Mouse (Mus musculus): ENCODE measurements around the gene Smyd1. TPM values are rescaled to one million over a fixed set of nuclear protein-coding genes. Genes with fewer than 3 reads are reported as not detected.

Gene Smyd1
- polyA plus RNA-seq, 1 experiment: 4.9 TPM

GRCm38 (mm10) chr6:71211917-71212316 lies 110.1 kb downstream of the Smyd1 start:
- no peaks in the 10 kb centered on the region for H3K36me3 ChIP-seq (ENCODE audit: control insufficient read depth, insufficient read depth, low read length)
- H3K27ac ChIP-seq (ENCODE audit: control insufficient read depth, insufficient read depth, low read depth, low read length): no peak overlapping the region
- H3K4me3 ChIP-seq (ENCODE audit: control insufficient read depth, low read depth, low read length): no peak overlapping the region
- H3K27me3 ChIP-seq (ENCODE audit: control insufficient read depth, insufficient read depth, low read length): no peaks in the 10 kb centered on the region
- TF ChIP-seq POLR2A (IDR thresholded peaks at IDR 0.05; ENCODE audit: control insufficient read depth, low read depth, low read length) (no peak), CTCF (IDR thresholded peaks at IDR 0.05; ENCODE audit: control insufficient read depth, insufficient read depth, insufficient replicate concordance, low read depth, low read length) (no peak)
- no peaks in the 10 kb centered on the region for H3K4me1 ChIP-seq (ENCODE audit: control insufficient read depth, insufficient read depth, low read length)

- H3K4me3 ChIP-seq (ENCODE audit: control insufficient read depth, low read depth, low read length): no peak overlapping the region
- H3K36me3 ChIP-seq (ENCODE audit: control insufficient read depth, insufficient read depth, low read length): no peaks in the 10 kb centered on the region
- TF ChIP-seq CTCF (IDR thresholded peaks at IDR 0.05; ENCODE audit: control insufficient read depth, insufficient read depth, insufficient replicate concordance, low read depth, low read length): no peak
- H3K27me3 ChIP-seq (ENCODE audit: control insufficient read depth, insufficient read depth, low read length): no peaks in the 10 kb centered on the region
- no peak overlapping the region for H3K27ac ChIP-seq (ENCODE audit: control insufficient read depth, insufficient read depth, low read depth, low read length)
- no peaks in the 10 kb centered on the region for H3K4me1 ChIP-seq (ENCODE audit: control insufficient read depth, insufficient read depth, low read length)
These were observed 113.3 kb downstream of the Smyd1 start for GRCm38 (mm10) chr6:71208691-71209090.

GRCm38 (mm10) chr6:71204166-71204565 lies 117.9 kb downstream of the Smyd1 start:
- H3K36me3 ChIP-seq (ENCODE audit: control insufficient read depth, insufficient read depth, low read length): no peaks in the 10 kb centered on the region
- H3K27me3 ChIP-seq (ENCODE audit: control insufficient read depth, insufficient read depth, low read length): no peaks in the 10 kb centered on the region
- H3K4me3 ChIP-seq (ENCODE audit: control insufficient read depth, low read depth, low read length): no peak overlapping the region
- no peak overlapping the region for H3K27ac ChIP-seq (ENCODE audit: control insufficient read depth, insufficient read depth, low read depth, low read length)
- no peaks in the 10 kb centered on the region for H3K4me1 ChIP-seq (ENCODE audit: control insufficient read depth, insufficient read depth, low read length)
- TF ChIP-seq POLR2A (IDR thresholded peaks at IDR 0.05; ENCODE audit: control insufficient read depth, low read depth, low read length) (no peak), CTCF (IDR thresholded peaks at IDR 0.05; ENCODE audit: control insufficient read depth, insufficient read depth, insufficient replicate concordance, low read depth, low read length) (no peak)

- H3K4me1 ChIP-seq (ENCODE audit: control insufficient read depth, insufficient read depth, low read length): no peaks in the 10 kb centered on the region
- TF ChIP-seq POLR2A (IDR thresholded peaks at IDR 0.05; ENCODE audit: control insufficient read depth, low read depth, low read length): no peak
- no peak for TF ChIP-seq CTCF (IDR thresholded peaks at IDR 0.05; ENCODE audit: control insufficient read depth, insufficient read depth, insufficient replicate concordance, low read depth, low read length)
- H3K4me3 ChIP-seq (ENCODE audit: control insufficient read depth, low read depth, low read length): no peak overlapping the region
- no peaks in the 10 kb centered on the region for H3K36me3 ChIP-seq (ENCODE audit: control insufficient read depth, insufficient read depth, low read length)
- H3K27ac ChIP-seq (ENCODE audit: control insufficient read depth, insufficient read depth, low read depth, low read length): no peak overlapping the region
- no peaks in the 10 kb centered on the region for H3K27me3 ChIP-seq (ENCODE audit: control insufficient read depth, insufficient read depth, low read length)
These were observed 118.4 kb downstream of the Smyd1 start for GRCm38 (mm10) chr6:71203674-71204073.

- H3K27me3 ChIP-seq (ENCODE audit: control insufficient read depth, insufficient read depth, low read length): no peaks in the 10 kb centered on the region
- no peaks in the 10 kb centered on the region for H3K4me1 ChIP-seq (ENCODE audit: control insufficient read depth, insufficient read depth, low read length)
- no peak overlapping the region for H3K4me3 ChIP-seq (ENCODE audit: control insufficient read depth, low read depth, low read length)
- no peak overlapping the region for H3K27ac ChIP-seq (ENCODE audit: control insufficient read depth, insufficient read depth, low read depth, low read length)
- TF ChIP-seq POLR2A (IDR thresholded peaks at IDR 0.05; ENCODE audit: control insufficient read depth, low read depth, low read length): no peak
- no peak for TF ChIP-seq CTCF (IDR thresholded peaks at IDR 0.05; ENCODE audit: control insufficient read depth, insufficient read depth, insufficient replicate concordance, low read depth, low read length)
- no peaks in the 10 kb centered on the region for H3K36me3 ChIP-seq (ENCODE audit: control insufficient read depth, insufficient read depth, low read length)
These were observed 120.1 kb downstream of the Smyd1 start for GRCm38 (mm10) chr6:71201925-71202324.

GRCm38 (mm10) chr6:71199612-71200011 lies 122.4 kb downstream of the Smyd1 start, which contains the start of gene Fabp1:
Fabp1 (plus strand) TSS chr6:71199827.
- H3K4me1 ChIP-seq (ENCODE audit: control insufficient read depth, insufficient read depth, low read length): no peaks in the 10 kb centered on the region
- no peak within 1 kb of the TSS for H3K27ac ChIP-seq (ENCODE audit: control insufficient read depth, insufficient read depth, low read depth, low read length)
- TF ChIP-seq POLR2A (IDR thresholded peaks at IDR 0.05; ENCODE audit: control insufficient read depth, low read depth, low read length) (no peak), CTCF (IDR thresholded peaks at IDR 0.05; ENCODE audit: control insufficient read depth, insufficient read depth, insufficient replicate concordance, low read depth, low read length) (no peak)
- no peaks in the 10 kb centered on the region for H3K36me3 ChIP-seq (ENCODE audit: control insufficient read depth, insufficient read depth, low read length)
- no peak within 1 kb of the TSS for H3K4me3 ChIP-seq (ENCODE audit: control insufficient read depth, low read depth, low read length)
- H3K27me3 ChIP-seq (ENCODE audit: control insufficient read depth, insufficient read depth, low read length): no peaks in the 10 kb centered on the region

GRCm38 (mm10) chr6:71197636-71198535 lies 124.1 kb downstream of the Smyd1 start:
- H3K4me3 ChIP-seq (ENCODE audit: control insufficient read depth, low read depth, low read length): no peak overlapping the region
- H3K4me1 ChIP-seq (ENCODE audit: control insufficient read depth, insufficient read depth, low read length): no peaks in the 10 kb centered on the region
- no peak for TF ChIP-seq CTCF (IDR thresholded peaks at IDR 0.05; ENCODE audit: control insufficient read depth, insufficient read depth, insufficient replicate concordance, low read depth, low read length)
- TF ChIP-seq POLR2A (IDR thresholded peaks at IDR 0.05; ENCODE audit: control insufficient read depth, low read depth, low read length): no peak
- H3K27ac ChIP-seq (ENCODE audit: control insufficient read depth, insufficient read depth, low read depth, low read length): no peak overlapping the region
- no peaks in the 10 kb centered on the region for H3K27me3 ChIP-seq (ENCODE audit: control insufficient read depth, insufficient read depth, low read length)
- H3K36me3 ChIP-seq (ENCODE audit: control insufficient read depth, insufficient read depth, low read length): no peaks in the 10 kb centered on the region
